Mouse (Mus musculus) erythroid progenitor cell, adult 5-6 weeks (primary cell): ENCODE measurements around the gene Nr1h3. TPM values are rescaled to one million over a fixed set of nuclear protein-coding genes. Genes with fewer than 3 reads are reported as not detected.

ENCODE experiments used
- ATAC-seq: replicated peaks from 2 replicates; pipeline ENCODE4 v1.8.0; 2016; ENCODE audit warnings: moderate number of reproducible peaks, mild to moderate bottlenecking, moderate TSS enrichment, inconsistent platforms; ENCODE audit not compliant: poor library complexity, low FRiP score, severe bottlenecking
- total RNA-seq, 2 experiments: library from RNA; stranded (forward) in 1 of 2; stranded (reverse) in 1 of 2; fragments of 150-400 nt in 1 of 2; fragments of 186-747, 209-891 nt in 1 of 2; gene quantifications; 2 replicates each; pipeline versions ENCODE4 v1.2.3 to v1.2.4; 2015 to 2017; ENCODE audit warnings: low replicate concordance in 2 of 2

Nr1h3 gene
- total RNA-seq, 2 experiments from 2014 or later = 4.6 TPM; not detected in 1

DNA sequence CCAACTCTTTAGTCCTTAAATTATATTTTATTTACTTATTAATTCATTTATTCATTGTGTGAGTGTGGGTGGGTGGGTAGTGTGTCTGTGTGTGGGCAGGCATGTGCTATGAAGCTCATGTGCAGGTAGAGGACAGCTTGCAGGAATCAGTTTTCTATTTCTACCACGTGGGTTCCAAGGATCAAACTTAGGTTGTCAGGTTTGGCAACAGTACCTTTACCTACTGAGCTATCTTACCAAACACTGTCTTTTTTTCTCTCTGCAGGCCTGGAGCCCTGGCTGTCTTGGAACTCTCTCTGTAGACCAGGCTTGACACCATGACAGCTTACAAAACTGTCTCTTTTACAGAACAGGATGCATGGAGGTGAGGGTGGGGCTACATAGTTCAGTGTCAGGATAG is 51.3 kb downstream of the Nr1h3 start:
- ATAC-seq = no peak

DNA sequence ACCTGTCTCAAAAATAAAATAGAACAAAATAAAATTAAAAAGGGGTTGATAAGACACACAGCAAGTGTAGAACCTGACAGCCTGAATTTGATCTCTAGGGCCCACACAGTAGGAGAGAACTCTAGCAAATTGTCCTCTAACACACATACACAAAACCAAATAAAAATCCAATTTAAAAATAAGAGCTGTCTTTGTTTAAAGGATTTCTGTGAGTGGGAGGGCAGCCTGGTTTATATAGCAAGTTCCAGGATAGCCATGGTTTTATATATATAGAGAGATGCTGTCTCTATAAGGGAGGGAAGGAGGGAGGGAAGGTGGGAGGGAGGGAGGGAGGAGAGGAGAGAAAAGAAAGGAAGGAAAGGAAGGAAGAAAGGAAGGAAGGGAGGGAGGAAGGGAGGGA is 54.5 kb downstream of the Nr1h3 start:
- no peak for ATAC-seq

DNA sequence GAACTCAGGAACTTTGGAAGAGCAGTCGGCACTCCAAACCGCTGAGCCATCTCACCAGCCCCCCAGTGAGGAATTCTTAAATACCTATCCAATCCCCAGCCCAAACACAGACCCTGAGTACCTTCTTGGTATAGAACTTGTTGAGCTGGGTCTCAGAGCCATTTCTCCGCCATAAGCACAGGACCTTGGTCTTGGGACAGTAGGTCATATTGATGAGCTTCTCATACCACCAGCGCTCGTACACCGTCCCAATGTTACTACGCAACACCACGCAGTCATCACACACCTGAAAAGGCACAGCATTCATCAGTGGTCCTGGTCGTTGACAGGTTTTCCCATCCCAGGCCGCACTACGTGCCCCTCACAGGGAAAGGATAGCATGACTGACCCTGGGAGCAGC is 59.2 kb downstream of the Nr1h3 start:
- ATAC-seq = no peak

DNA sequence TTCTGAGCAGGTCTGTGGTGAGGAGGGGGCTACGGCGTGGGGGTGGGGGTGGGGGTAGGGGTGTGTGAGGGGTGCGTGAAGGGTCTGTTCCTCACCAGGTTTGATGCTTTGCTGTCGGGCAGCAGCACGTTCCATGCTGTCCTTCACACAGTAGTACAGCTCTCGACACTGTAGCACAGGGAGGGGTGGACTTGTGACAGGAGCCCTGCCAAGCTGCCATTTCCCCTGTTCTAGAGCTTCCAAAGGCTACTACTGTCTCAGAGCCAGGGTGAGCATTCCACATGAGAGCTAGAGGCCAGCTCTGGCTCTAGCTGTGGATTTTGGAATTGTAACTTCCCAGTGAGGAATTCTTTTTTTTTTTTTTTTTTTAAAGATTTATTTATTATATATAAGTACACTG is 59.7 kb downstream of the Nr1h3 start:
- ATAC-seq = no peak

DNA sequence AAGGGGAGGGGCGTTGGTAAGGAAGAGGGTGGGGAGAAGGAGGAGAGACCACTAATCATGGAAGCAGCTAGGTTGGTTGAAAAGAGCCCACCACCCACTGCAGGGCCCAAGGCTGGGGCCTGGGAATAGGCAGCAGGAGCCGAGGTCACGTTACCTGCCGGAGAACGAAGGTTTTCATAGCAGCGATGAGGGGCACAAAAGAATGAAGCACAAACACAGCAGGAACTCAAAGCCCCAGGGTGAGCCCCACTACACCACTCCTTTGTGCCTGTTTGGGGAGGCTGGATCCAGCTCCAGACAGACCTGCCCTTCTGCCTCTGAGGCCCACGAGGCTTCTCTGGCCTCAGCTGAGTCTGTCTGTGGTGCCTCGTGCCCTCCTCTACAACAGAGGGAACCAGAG is 62.9 kb downstream of the Nr1h3 start:
- no peak for ATAC-seq

DNA sequence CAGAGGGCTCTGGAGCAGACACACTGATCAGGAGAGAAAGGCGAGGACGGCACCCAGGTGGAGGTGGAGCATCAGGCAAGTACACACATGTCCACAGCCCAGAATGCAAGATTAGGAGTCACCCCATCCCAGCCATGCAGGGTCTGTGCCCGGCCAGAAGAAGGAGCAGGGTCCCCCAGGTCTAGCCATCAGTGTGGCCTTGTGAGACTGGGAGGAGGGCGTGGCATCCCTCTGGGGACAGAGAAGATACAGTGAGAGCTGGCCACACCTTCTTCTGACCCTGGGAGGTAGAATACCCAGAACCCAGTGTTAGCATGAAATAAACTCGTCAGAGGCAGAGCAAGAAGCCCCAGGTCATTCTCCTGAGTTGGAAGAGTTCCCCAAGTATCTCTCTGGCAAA is 63.3 kb downstream of the Nr1h3 start:
- no peak for ATAC-seq

DNA sequence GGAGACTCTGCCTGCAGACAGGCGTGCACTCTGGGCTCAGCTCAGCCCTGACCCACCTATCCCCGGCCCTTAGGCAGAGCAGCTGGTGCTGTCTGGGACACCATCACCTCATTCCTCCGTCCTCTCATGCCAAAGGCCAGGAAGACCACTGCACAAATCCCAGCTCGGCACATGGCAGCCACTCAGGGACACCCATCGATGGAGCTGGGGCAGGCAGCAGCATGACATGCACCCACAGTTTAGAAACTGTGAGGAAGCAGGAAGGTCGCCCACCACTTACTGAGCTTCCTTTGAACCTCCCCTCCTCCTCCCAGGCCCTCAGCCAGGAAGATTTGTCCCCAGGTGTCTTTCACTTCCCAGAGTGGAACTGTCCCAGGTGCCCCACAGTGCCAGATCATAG is 65.2 kb downstream of the Nr1h3 start:
- ATAC-seq = no peak

DNA sequence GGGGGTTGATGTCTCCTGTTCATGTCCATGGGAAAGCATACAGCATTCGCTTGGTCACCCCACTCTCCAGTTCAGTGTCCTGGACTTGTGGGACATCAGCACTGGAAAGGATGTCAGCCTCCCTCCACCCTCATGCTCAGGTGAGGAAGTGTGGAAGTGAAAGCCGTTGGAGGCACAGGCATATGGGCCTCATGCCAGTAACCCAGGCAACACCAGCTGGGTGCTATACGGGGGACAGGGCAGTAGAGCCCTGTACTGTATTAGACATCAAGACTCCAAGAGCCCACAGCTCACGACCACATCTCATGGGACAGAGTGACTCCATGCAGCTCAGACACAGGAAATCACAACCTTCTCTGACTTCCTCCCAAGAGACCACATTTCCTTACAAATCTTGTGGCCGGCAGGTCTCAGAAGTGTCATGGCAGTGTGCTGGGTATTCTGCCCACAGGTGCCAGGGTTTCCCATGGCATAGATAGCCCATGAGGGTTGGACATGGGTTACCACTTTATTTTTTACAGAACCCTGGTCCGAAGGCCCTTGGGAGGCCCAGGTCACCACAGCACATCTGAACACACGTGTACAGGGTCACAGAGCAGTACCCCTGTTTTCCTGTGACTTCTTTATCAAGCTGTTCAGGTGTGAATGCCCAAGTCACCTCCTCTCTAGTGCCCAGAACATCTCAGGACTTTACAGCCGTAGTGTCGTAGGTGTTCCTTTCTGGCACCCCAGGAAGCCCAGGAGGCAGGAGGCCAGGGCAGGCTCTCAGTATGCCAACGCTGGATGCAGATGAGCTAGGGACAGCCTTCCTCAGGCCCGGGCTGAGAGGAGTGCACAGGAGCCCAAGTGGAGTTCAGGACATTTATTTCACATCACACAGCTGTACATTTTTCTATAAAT is 65.9 kb downstream of the Nr1h3 start:
- ATAC-seq = no peak

Other genes starting within 250 kb of the Nr1h3 start
- gene Rapsn, start 167.2 kb downstream of the Nr1h3 start, total RNA-seq (2015; ENCODE audit: low replicate concordance) = not detected in 2 replicates
- gene Rapsn, start 167.2 kb downstream of the Nr1h3 start, total RNA-seq (2017; ENCODE audit: low replicate concordance) = 1.7 TPM in 1 of 2 replicates, not detected in the other
- gene Psmc3, start 148.8 kb downstream of the Nr1h3 start, total RNA-seq (2015; ENCODE audit: low replicate concordance) = 56.2 and 85.4 TPM in 2 replicates
- 101 and 248 TPM in 2 replicates for gene Psmc3, start 148.8 kb downstream of the Nr1h3 start, total RNA-seq (2017; ENCODE audit: low replicate concordance)
- gene Slc39a13, start 132.4 kb downstream of the Nr1h3 start, total RNA-seq (2015; ENCODE audit: low replicate concordance) = 3.8 and 11.2 TPM in 2 replicates
- gene Slc39a13, start 132.4 kb downstream of the Nr1h3 start, total RNA-seq (2017; ENCODE audit: low replicate concordance) = 0.26 and 0.83 TPM in 2 replicates
- 37.8 and 54.1 TPM in 2 replicates for gene Spi1, start 120.4 kb downstream of the Nr1h3 start, total RNA-seq (2015; ENCODE audit: low replicate concordance)
- gene Spi1, start 120.4 kb downstream of the Nr1h3 start, total RNA-seq (2017; ENCODE audit: low replicate concordance) = 21.9 and 31.9 TPM in 2 replicates
- gene Mybpc3, start 84.7 kb downstream of the Nr1h3 start, total RNA-seq (2015; ENCODE audit: low replicate concordance) = not detected in 2 replicates
- not detected in 2 replicates for gene Mybpc3, start 84.7 kb downstream of the Nr1h3 start, total RNA-seq (2017; ENCODE audit: low replicate concordance)
- 10.9 and 16.2 TPM in 2 replicates for gene Madd, start 19.0 kb downstream of the Nr1h3 start, total RNA-seq (2015; ENCODE audit: low replicate concordance)
- 14.9 and 16.2 TPM in 2 replicates for gene Madd, start 19.0 kb downstream of the Nr1h3 start, total RNA-seq (2017; ENCODE audit: low replicate concordance)
- 6.7 and 7.2 TPM in 2 replicates for gene Acp2, start 51 bp upstream of the Nr1h3 start, total RNA-seq (2015; ENCODE audit: low replicate concordance)
- 1.7 and 5.5 TPM in 2 replicates for gene Acp2, start 51 bp upstream of the Nr1h3 start, total RNA-seq (2017; ENCODE audit: low replicate concordance)
- gene Ddb2, start 34.1 kb upstream of the Nr1h3 start, total RNA-seq (2015; ENCODE audit: low replicate concordance) = 9.0 and 9.6 TPM in 2 replicates
- gene Ddb2, start 34.1 kb upstream of the Nr1h3 start, total RNA-seq (2017; ENCODE audit: low replicate concordance) = 4.6 and 7.6 TPM in 2 replicates
- gene Pacsin3, start 53.1 kb upstream of the Nr1h3 start, total RNA-seq (2015; ENCODE audit: low replicate concordance) = not detected in 2 replicates
- gene Pacsin3, start 53.1 kb upstream of the Nr1h3 start, total RNA-seq (2017; ENCODE audit: low replicate concordance) = not detected in 2 replicates
- gene Arfgap2, start 62.1 kb upstream of the Nr1h3 start, total RNA-seq (2015; ENCODE audit: low replicate concordance) = 27.2 and 31.7 TPM in 2 replicates
- 19.1 and 44.0 TPM in 2 replicates for gene Arfgap2, start 62.1 kb upstream of the Nr1h3 start, total RNA-seq (2017; ENCODE audit: low replicate concordance)
- 1.4 and 3.8 TPM in 2 replicates for gene 1110051M20Rik, start 241.9 kb upstream of the Nr1h3 start, total RNA-seq (2015; ENCODE audit: low replicate concordance)
- 1.2 and 4.0 TPM in 2 replicates for gene 1110051M20Rik, start 241.9 kb upstream of the Nr1h3 start, total RNA-seq (2017; ENCODE audit: low replicate concordance)